8 mouse cellular contexts compared by ENCODE assay signal in the genomic region with DNA sequence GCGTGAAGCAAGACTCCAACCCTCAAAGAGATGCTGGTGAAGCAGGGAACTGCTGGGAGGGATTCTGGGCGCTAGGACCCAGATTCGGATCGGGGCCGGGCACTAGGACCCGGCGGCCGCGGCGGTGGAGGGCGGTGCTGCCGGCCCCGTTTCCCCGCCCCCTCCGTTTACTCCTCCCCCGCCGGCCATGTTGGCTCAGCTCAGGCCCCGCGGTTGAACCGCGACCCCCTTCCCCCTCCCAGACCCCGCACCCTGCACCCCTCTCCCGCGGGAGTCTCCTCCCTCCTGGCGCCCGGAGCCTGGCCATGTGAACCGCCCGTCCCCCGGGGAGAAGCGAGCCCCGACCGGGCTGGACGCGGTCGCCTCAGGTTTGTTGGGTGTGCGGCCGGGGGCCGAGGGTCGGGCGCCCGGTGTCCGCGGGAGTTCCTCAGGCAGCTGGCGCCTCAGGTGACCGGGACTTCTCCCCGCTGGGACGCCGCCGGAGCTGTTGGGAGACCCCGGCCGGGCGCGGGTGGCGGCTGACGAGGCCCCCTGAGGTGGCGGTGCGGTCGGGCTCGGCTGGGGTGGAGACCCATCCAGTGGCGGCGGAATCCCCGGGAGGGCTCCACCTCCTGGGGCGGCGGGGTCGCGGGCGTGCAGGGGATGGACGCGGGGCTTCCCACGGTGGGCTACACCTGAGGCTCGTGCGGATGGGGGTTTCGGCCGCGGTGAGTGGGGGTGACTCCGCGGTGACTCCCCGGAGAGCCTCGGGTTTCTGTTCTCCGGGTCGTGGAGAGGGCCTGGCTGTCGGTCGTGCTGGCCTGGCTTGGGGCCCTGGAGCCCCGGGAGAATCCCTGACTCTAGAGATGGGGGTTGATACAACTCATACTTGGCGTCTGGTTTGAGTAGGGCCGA. TPM values are rescaled to one million over a fixed set of nuclear protein-coding genes. Genes with fewer than 3 reads are reported as not detected.
DNase-seq lines count a peak whose midpoint lies in the region; ATAC-seq and TF ChIP-seq lines count a peak whose summit lies in the region.

No protein-coding gene starts in this region.

- peak overlapping the region; percentile 72 for H3K4me2 ChIP-seq in hindbrain, embryonic 13.5 days

- peak overlapping the region; percentile 88 for H3K27ac ChIP-seq in hindbrain, embryonic 13.5 days
- H3K27ac ChIP-seq in left cerebral cortex, adult 2 months: peak overlapping the region; percentile 76

- no peaks in the 10 kb centered on the region for H3K36me3 ChIP-seq in hindbrain, embryonic 13.5 days
- H3K36me3 ChIP-seq in megakaryocyte, embryonic 14.5 days (replicated peaks; ENCODE audit: low read length): peaks cover 20% of the 10 kb centered on the region

- peak overlapping the region; percentile 99 for H3K4me3 ChIP-seq in hindbrain, embryonic 13.5 days
- H3K4me3 ChIP-seq in left cerebral cortex, adult 2 months: peak overlapping the region; percentile 92
- H3K4me3 ChIP-seq in megakaryocyte, embryonic 14.5 days (replicated peaks): peak overlapping the region; percentile 95

- DNase-seq in R1 (ENCODE audit: low read depth, low spot score): peak; percentile 90
- peak; percentile 77 for DNase-seq in cerebellum, adult 9-11 months
- peak; percentile 38 to 68 for DNase-seq in frontal cortex, postnatal 14 days (ENCODE audit: low spot score in 2 of 2)
- DNase-seq in left cerebral cortex, adult 2 months (ENCODE audit: extremely low spot score in 1 of 2, low spot score in 2 of 2): peak; percentile 86 to 89
- DNase-seq in right cerebral cortex, postnatal 10 days (ENCODE audit: low spot score in 2 of 2): peak; percentile 91
- DNase-seq in urinary bladder, postnatal 14 days (ENCODE audit: low spot score): peak; percentile 86

- under 1% methylated on average over 85 of the region's 86 CpGs for WGBS in hindbrain, embryonic 13.5 days

- no peaks in the 10 kb centered on the region for H3K27me3 ChIP-seq in hindbrain, embryonic 13.5 days
- H3K27me3 ChIP-seq in megakaryocyte, embryonic 14.5 days (replicated peaks): no peaks in the 10 kb centered on the region

- H3K4me1 ChIP-seq in hindbrain, embryonic 13.5 days (replicated peaks): peaks cover 42% of the 10 kb centered on the region
- H3K4me1 ChIP-seq in megakaryocyte, embryonic 14.5 days: peaks cover 57% of the 10 kb centered on the region

- H3K9ac ChIP-seq in hindbrain, embryonic 13.5 days: peak overlapping the region; percentile 96

- intact Hi-C loops in left cerebral cortex, adult 2 months (cut with DNase I): loop anchor here (2.0 kb wide), 1 partner anchor 36 kb away; no protein-coding TSS in a partner anchor

- peak; percentile 75 for ATAC-seq in hindbrain, embryonic 13.5 days (ENCODE audit: low FRiP score)

- H3K9me3 ChIP-seq in hindbrain, embryonic 13.5 days: no peaks in the 10 kb centered on the region
- H3K9me3 ChIP-seq in megakaryocyte, embryonic 14.5 days: no peaks in the 10 kb centered on the region

- TF ChIP-seq CTCF in left cerebral cortex, adult 2 months (IDR thresholded peaks at IDR 0.05): peak; percentile 46

RNA-seq across cellular contexts. Expression of a gene that starts 5.6 kb away (rescaled TPM):
- polyA plus RNA-seq in hindbrain, embryonic 13.5 days (2015; fragmentation: Nextera tagmentation; extraction: Ambion mirVana): 12.6 and 13.4 TPM in 2 replicates
- 10 to 100 TPM; 42.2 to 45.1 TPM for total RNA-seq in left cerebral cortex, adult 2 months (2021)
- polyA plus RNA-seq in megakaryocyte, embryonic 14.5 days (2012; ENCODE audit: insufficient read depth, low replicate concordance): 6.9 and 16.7 TPM in 2 replicates

RNA-seq across cellular contexts. Expression of a gene that starts 13.9 kb away (rescaled TPM):
- 2,105 and 2,130 TPM in 2 replicates for polyA plus RNA-seq in hindbrain, embryonic 13.5 days (2015; fragmentation: Nextera tagmentation; extraction: Ambion mirVana)
- total RNA-seq in left cerebral cortex, adult 2 months (2021): 1,000 to 10,000 TPM; 1,628 to 1,633 TPM
- polyA plus RNA-seq in megakaryocyte, embryonic 14.5 days (2012; ENCODE audit: insufficient read depth, low replicate concordance): 796 and 843 TPM in 2 replicates

RNA-seq across cellular contexts. Expression of a gene that starts 38.2 kb away (rescaled TPM):
- polyA plus RNA-seq in hindbrain, embryonic 13.5 days (2015; fragmentation: Nextera tagmentation; extraction: Ambion mirVana): 440 and 454 TPM in 2 replicates
- total RNA-seq in left cerebral cortex, adult 2 months (2021): 100 to 1,000 TPM; 121 to 123 TPM
- 77.9 and 96.2 TPM in 2 replicates for polyA plus RNA-seq in megakaryocyte, embryonic 14.5 days (2012; ENCODE audit: insufficient read depth, low replicate concordance)

Comparison
In these comparisons a context has a peak if more than half of its experiments do, and no peak if none do; other contexts are left out.
1. Peak in every context shown above with its lines: DNase-seq, ATAC-seq, H3K4me3 ChIP-seq and H3K27ac ChIP-seq.